In the genomic region with DNA sequence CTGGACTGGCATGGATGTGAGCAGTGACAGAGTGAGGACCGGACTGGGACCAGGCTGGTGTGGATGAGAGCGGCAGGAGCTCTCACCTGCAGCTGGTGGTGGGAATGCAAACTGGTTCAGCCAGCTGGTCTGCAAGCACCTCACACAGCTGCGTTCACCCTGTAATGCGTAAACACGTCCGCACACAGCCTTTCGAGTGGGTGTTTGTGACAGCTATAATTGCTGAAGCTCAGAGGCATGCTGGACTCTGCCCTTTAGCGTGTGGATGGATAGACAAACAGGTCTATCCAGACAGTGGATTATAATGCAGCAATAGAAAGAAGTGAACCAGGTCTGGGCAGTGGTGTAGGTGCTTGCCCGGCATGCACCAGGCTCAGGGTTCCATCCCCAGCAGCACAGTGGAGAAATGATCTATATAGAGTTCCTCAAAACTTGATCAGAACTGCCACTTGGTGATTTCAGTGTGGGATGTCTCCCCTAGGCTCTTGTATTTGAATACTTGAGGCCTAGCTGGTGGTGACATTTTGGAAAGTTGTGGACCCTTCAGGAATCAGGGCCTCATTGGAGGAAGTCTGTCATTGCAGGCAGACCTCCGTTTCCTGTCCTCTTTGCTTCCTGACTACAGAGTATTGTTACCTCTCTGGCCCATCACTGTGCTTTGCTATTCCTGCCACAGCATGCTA, we compare ENCODE assay signal across 14 mouse cellular contexts. TPM values are rescaled to one million over a fixed set of nuclear protein-coding genes. Genes with fewer than 3 reads are reported as not detected.
DNase-seq lines count a peak whose midpoint lies in the region; ATAC-seq and TF ChIP-seq lines count a peak whose summit lies in the region.
"Had no signal": no experiment of that assay in that cellular context is flagged by ENCODE, and none has a peak within 500 bp of the region (broad histone marks: within the 10 kb centered on the region; RNA-seq: fewer than 3 reads in every experiment).

No protein-coding gene starts in this region.

- H3K4me3 ChIP-seq in heart, embryonic 11.5 days (ENCODE audit: low read depth, low read length) = no peak overlapping the region
- H3K4me3 ChIP-seq in lung, embryonic 16.5 days (ENCODE audit: low read length) = no peak overlapping the region
- H3K4me3 ChIP-seq in intestine, postnatal 0 days (ENCODE audit: low read depth, low read length) = no peak overlapping the region
- H3K4me3 ChIP-seq in thymus, adult 2 months (ENCODE audit: control insufficient read depth, insufficient read depth, low read length) = no peak overlapping the region
- H3K4me3 ChIP-seq in forebrain, postnatal 0 days (ENCODE audit: low read depth, low read length) = no peak overlapping the region
- H3K4me3 ChIP-seq: hindbrain, embryonic 13.5 days; myocyte had no signal

- DNase-seq in heart, postnatal 36 days = no peak
- no peak for DNase-seq in lung, postnatal 14 days
- DNase-seq in thymus, adult 2 months = peak; percentile 61
- no peak for DNase-seq in forebrain, postnatal 0 days
- no peak for DNase-seq in retina, embryonic 14.5 days (ENCODE audit: low spot score)

- intact Hi-C loops in heart, postnatal 36 days (cut with DNase I) = no loop called here

- H3K27ac ChIP-seq in heart, embryonic 11.5 days (ENCODE audit: low read depth, low read length) = 0 out of 2 replicates have a peak overlapping the region, but pooled peaks have one; percentile 22
- H3K27ac ChIP-seq in lung, embryonic 16.5 days (ENCODE audit: low read length) = no peak overlapping the region
- no peak overlapping the region for H3K27ac ChIP-seq in intestine, postnatal 0 days (ENCODE audit: low read depth, low read length)
- peak overlapping the region; percentile 96 for H3K27ac ChIP-seq in thymus, adult 2 months (ENCODE audit: control insufficient read depth, insufficient read depth, low read length)
- no peak overlapping the region for H3K27ac ChIP-seq in forebrain, postnatal 0 days (ENCODE audit: low read depth, low read length)
- H3K27ac ChIP-seq: hindbrain, embryonic 13.5 days had no signal

- 0 out of 2 replicates have a peak overlapping the region, but pooled peaks have one; percentile 10 for H3K9ac ChIP-seq in heart, embryonic 11.5 days (ENCODE audit: low read depth, low read length)
- H3K9ac ChIP-seq in lung, embryonic 16.5 days (ENCODE audit: low read length) = no peak overlapping the region
- H3K9ac ChIP-seq in intestine, postnatal 0 days (ENCODE audit: low read depth, low read length) = no peak overlapping the region; the same call in 1 of the 2 replicates
- H3K9ac ChIP-seq in forebrain, postnatal 0 days = no peak overlapping the region
- H3K9ac ChIP-seq: hindbrain, embryonic 13.5 days had no signal

- ATAC-seq in heart, embryonic 11.5 days (replicated peaks; ENCODE audit: insufficient number of reproducible peaks, low FRiP score, low TSS enrichment) = no peak
- 0 out of 2 replicates have a peak, but pooled peaks have one; percentile 15 for ATAC-seq in lung, embryonic 16.5 days (ENCODE audit: low read depth)
- ATAC-seq in intestine, postnatal 0 days = peak; percentile 28; the same call in 1 of the 2 replicates
- no peak for ATAC-seq in forebrain, postnatal 0 days
- ATAC-seq: forebrain, embryonic 16.5 days had no signal

- TF ChIP-seq POLR2A in thymus, adult 2 months (IDR thresholded peaks at IDR 0.05; ENCODE audit: control insufficient read depth, extremely low read depth, insufficient read depth, low read length, poor library complexity) = no peak

- no peak overlapping the region for H3K4me2 ChIP-seq in heart, embryonic 11.5 days
- H3K4me2 ChIP-seq in lung, embryonic 16.5 days (ENCODE audit: low read depth, low read length) = no peak overlapping the region
- H3K4me2 ChIP-seq in intestine, postnatal 0 days (replicated peaks; ENCODE audit: low read depth) = no peak overlapping the region
- no peak overlapping the region for H3K4me2 ChIP-seq in forebrain, postnatal 0 days (ENCODE audit: low read depth)
- H3K4me2 ChIP-seq: hindbrain, embryonic 13.5 days had no signal

- H3K27me3 ChIP-seq in heart, embryonic 11.5 days (ENCODE audit: control insufficient read depth, insufficient read depth, low read length) = no peaks in the 10 kb centered on the region
- H3K27me3 ChIP-seq in lung, embryonic 16.5 days (ENCODE audit: control insufficient read depth, insufficient read depth, low read depth, low read length) = no peaks in the 10 kb centered on the region
- no peaks in the 10 kb centered on the region for H3K27me3 ChIP-seq in intestine, postnatal 0 days (replicated peaks; ENCODE audit: control insufficient read depth, insufficient read depth, low read length)
- no peaks in the 10 kb centered on the region for H3K27me3 ChIP-seq in thymus, adult 2 months (ENCODE audit: control insufficient read depth, insufficient read depth, low read length)
- H3K27me3 ChIP-seq in forebrain, postnatal 0 days (ENCODE audit: insufficient read depth, low read length) = no peaks in the 10 kb centered on the region
- H3K27me3 ChIP-seq: hindbrain, embryonic 13.5 days had no signal

- no peak for TF ChIP-seq CTCF in intestine, postnatal 0 days (IDR thresholded peaks at IDR 0.05; ENCODE audit: low read depth)
- TF ChIP-seq CTCF in thymus, adult 2 months (IDR thresholded peaks at IDR 0.05; ENCODE audit: borderline replicate concordance, control insufficient read depth, extremely low read depth, insufficient read depth, low read length, poor library complexity) = no peak
- TF ChIP-seq CTCF in forebrain, postnatal 0 days (IDR thresholded peaks at IDR 0.05; ENCODE audit: low read depth) = no peak

- H3K36me3 ChIP-seq in heart, embryonic 11.5 days (ENCODE audit: control insufficient read depth, insufficient read depth, low read length) = no peaks in the 10 kb centered on the region
- H3K36me3 ChIP-seq in lung, embryonic 16.5 days (ENCODE audit: control insufficient read depth, insufficient read depth, low read length) = no peaks in the 10 kb centered on the region
- no peaks in the 10 kb centered on the region for H3K36me3 ChIP-seq in intestine, postnatal 0 days (ENCODE audit: control insufficient read depth, insufficient read depth)
- no peaks in the 10 kb centered on the region for H3K36me3 ChIP-seq in thymus, adult 2 months (ENCODE audit: control insufficient read depth, insufficient read depth, low read length)
- no peaks in the 10 kb centered on the region for H3K36me3 ChIP-seq in forebrain, postnatal 0 days (ENCODE audit: insufficient read depth)
- H3K36me3 ChIP-seq: hindbrain, embryonic 13.5 days had no signal

- peaks cover 6% of the 10 kb centered on the region for H3K4me1 ChIP-seq in heart, embryonic 11.5 days (ENCODE audit: control insufficient read depth, insufficient read depth, low read length)
- no peaks in the 10 kb centered on the region for H3K4me1 ChIP-seq in lung, embryonic 16.5 days (replicated peaks; ENCODE audit: control insufficient read depth, insufficient read depth, low read length)
- H3K4me1 ChIP-seq in intestine, postnatal 0 days (replicated peaks; ENCODE audit: control insufficient read depth, insufficient read depth, low read length) = no peaks in the 10 kb centered on the region; the same call in 1 of the 2 replicates
- H3K4me1 ChIP-seq in thymus, adult 2 months (replicated peaks; ENCODE audit: control insufficient read depth, insufficient read depth, low read length) = peaks cover 37% of the 10 kb centered on the region
- no peaks in the 10 kb centered on the region for H3K4me1 ChIP-seq in forebrain, postnatal 0 days (ENCODE audit: insufficient read depth)

- H3K9me3 ChIP-seq in heart, embryonic 11.5 days (replicated peaks; ENCODE audit: control insufficient read depth, low read length) = no peaks in the 10 kb centered on the region
- no peaks in the 10 kb centered on the region for H3K9me3 ChIP-seq in lung, embryonic 16.5 days (ENCODE audit: control insufficient read depth, low read length)
- H3K9me3 ChIP-seq in intestine, postnatal 0 days (ENCODE audit: control insufficient read depth) = no peaks in the 10 kb centered on the region
- no peaks in the 10 kb centered on the region for H3K9me3 ChIP-seq in forebrain, postnatal 0 days (ENCODE audit: low read length)
- H3K9me3 ChIP-seq: hindbrain, embryonic 13.5 days had no signal

- WGBS in heart, embryonic 11.5 days (ENCODE audit: insufficient replicate concordance) = 64% methylated on average over 10 of the region's 10 CpGs
- 31% methylated on average over 10 of the region's 10 CpGs for WGBS in lung, embryonic 16.5 days
- 36% methylated on average over 10 of the region's 10 CpGs for WGBS in intestine, postnatal 0 days
- 48% methylated on average over 10 of the region's 10 CpGs for WGBS in thymus, adult 2 months
- 74% methylated on average over 10 of the region's 10 CpGs for WGBS in forebrain, postnatal 0 days

RNA-seq across cellular contexts. Expression of a gene that starts 31.8 kb away (rescaled TPM):
- polyA plus RNA-seq in heart, embryonic 11.5 days (2014; fragmentation: Nextera tagmentation; extraction: Ambion mirVana) = 7.6 and 8.3 TPM in 2 replicates
- total RNA-seq in heart, postnatal 36 days (2021) = 1 to 10 TPM; 1.8 to 2.0 TPM
- polyA plus RNA-seq in lung, embryonic 16.5 days (2015; fragmentation: Nextera tagmentation; extraction: Ambion mirVana) = 5.6 and 7.5 TPM in 2 replicates
- polyA plus RNA-seq in intestine, postnatal 0 days (2015; fragmentation: Nextera tagmentation; extraction: Ambion mirVana) = 1.5 and 1.6 TPM in 2 replicates
- polyA plus RNA-seq in thymus, adult 2 months (2012; rRNA removed) = 10.8 and 14.8 TPM in 2 replicates
- 5.6 and 6.6 TPM in 2 replicates for total RNA-seq in forebrain, postnatal 0 days (2014; rRNA removed)
- polyA plus RNA-seq in forebrain, postnatal 0 days (2015; fragmentation: Nextera tagmentation; extraction: Ambion mirVana) = 10.2 and 13.0 TPM in 2 replicates

RNA-seq across cellular contexts. Expression of a gene that starts 38.4 kb away (rescaled TPM):
- polyA plus RNA-seq in heart, embryonic 11.5 days (2014; fragmentation: Nextera tagmentation; extraction: Ambion mirVana) = 0.26 TPM in 1 of 2 replicates, not detected in the other
- total RNA-seq in heart, postnatal 36 days (2021) = not detected
- not detected in 2 replicates for polyA plus RNA-seq in lung, embryonic 16.5 days (2015; fragmentation: Nextera tagmentation; extraction: Ambion mirVana)
- not detected in 2 replicates for polyA plus RNA-seq in intestine, postnatal 0 days (2015; fragmentation: Nextera tagmentation; extraction: Ambion mirVana)
- not detected in 2 replicates for polyA plus RNA-seq in thymus, adult 2 months (2012; rRNA removed)
- total RNA-seq in forebrain, postnatal 0 days (2014; rRNA removed) = not detected in 2 replicates
- polyA plus RNA-seq in forebrain, postnatal 0 days (2015; fragmentation: Nextera tagmentation; extraction: Ambion mirVana) = not detected in 2 replicates
- total RNA-seq: liver, adult 2 months had no signal
- polyA plus RNA-seq: brain, embryonic 14.5 days; cortical plate, adult 2 months; forebrain, embryonic 16.5 days; hindbrain, embryonic 13.5 days; liver, adult 2 months; myocyte had no signal

RNA-seq across cellular contexts. Expression of a gene that starts 40.8 kb away (rescaled TPM):
- 1.9 TPM in 1 of 2 replicates, not detected in the other for polyA plus RNA-seq in heart, embryonic 11.5 days (2014; fragmentation: Nextera tagmentation; extraction: Ambion mirVana)
- total RNA-seq in heart, postnatal 36 days (2021) = 1 to 10 TPM in 1 of 2 experiments, under 1 TPM in 1; 0.72 to 8.2 TPM
- polyA plus RNA-seq in lung, embryonic 16.5 days (2015; fragmentation: Nextera tagmentation; extraction: Ambion mirVana) = 2.5 and 3.2 TPM in 2 replicates
- polyA plus RNA-seq in intestine, postnatal 0 days (2015; fragmentation: Nextera tagmentation; extraction: Ambion mirVana) = not detected in 2 replicates
- polyA plus RNA-seq in thymus, adult 2 months (2012; rRNA removed) = 0.23 and 0.31 TPM in 2 replicates
- total RNA-seq in forebrain, postnatal 0 days (2014; rRNA removed) = 21.2 and 45.2 TPM in 2 replicates
- 0.60 TPM in 1 of 2 replicates, not detected in the other for polyA plus RNA-seq in forebrain, postnatal 0 days (2015; fragmentation: Nextera tagmentation; extraction: Ambion mirVana)
- polyA plus RNA-seq: forebrain, embryonic 16.5 days had no signal

RNA-seq across cellular contexts. Expression of a gene that starts 44.8 kb away (rescaled TPM):
- not detected in 2 replicates for polyA plus RNA-seq in heart, embryonic 11.5 days (2014; fragmentation: Nextera tagmentation; extraction: Ambion mirVana)
- total RNA-seq in heart, postnatal 36 days (2021) = not detected
- polyA plus RNA-seq in lung, embryonic 16.5 days (2015; fragmentation: Nextera tagmentation; extraction: Ambion mirVana) = not detected in 2 replicates
- polyA plus RNA-seq in intestine, postnatal 0 days (2015; fragmentation: Nextera tagmentation; extraction: Ambion mirVana) = not detected in 2 replicates
- polyA plus RNA-seq in thymus, adult 2 months (2012; rRNA removed) = not detected in 2 replicates
- not detected in 2 replicates for total RNA-seq in forebrain, postnatal 0 days (2014; rRNA removed)
- not detected in 2 replicates for polyA plus RNA-seq in forebrain, postnatal 0 days (2015; fragmentation: Nextera tagmentation; extraction: Ambion mirVana)
- total RNA-seq: liver, adult 2 months had no signal
- polyA plus RNA-seq: brain, embryonic 14.5 days; cortical plate, adult 2 months; forebrain, embryonic 16.5 days; hindbrain, embryonic 13.5 days; liver, adult 2 months; myocyte had no signal

RNA-seq across cellular contexts. Expression of a gene that starts 46.1 kb away (rescaled TPM):
- 378 and 446 TPM in 2 replicates for polyA plus RNA-seq in heart, embryonic 11.5 days (2014; fragmentation: Nextera tagmentation; extraction: Ambion mirVana)
- 100 to 1,000 TPM; 830 to 843 TPM for total RNA-seq in heart, postnatal 36 days (2021)
- 302 and 328 TPM in 2 replicates for polyA plus RNA-seq in lung, embryonic 16.5 days (2015; fragmentation: Nextera tagmentation; extraction: Ambion mirVana)
- 479 and 496 TPM in 2 replicates for polyA plus RNA-seq in intestine, postnatal 0 days (2015; fragmentation: Nextera tagmentation; extraction: Ambion mirVana)
- 762 and 992 TPM in 2 replicates for polyA plus RNA-seq in thymus, adult 2 months (2012; rRNA removed)
- total RNA-seq in forebrain, postnatal 0 days (2014; rRNA removed) = 243 and 366 TPM in 2 replicates
- polyA plus RNA-seq in forebrain, postnatal 0 days (2015; fragmentation: Nextera tagmentation; extraction: Ambion mirVana) = 313 and 338 TPM in 2 replicates

Comparison
In these comparisons a context has a peak if more than half of its experiments do, and no peak if none do; other contexts are left out.
1. ATAC-seq: peak in lung, embryonic 16.5 days (single experiment) and intestine, postnatal 0 days (single experiment); none in heart, embryonic 11.5 days (single experiment) and forebrain, postnatal 0 days (single experiment).
2. H3K27ac ChIP-seq: peak in heart, embryonic 11.5 days (single experiment) and thymus, adult 2 months (single experiment); none in lung, embryonic 16.5 days (single experiment), intestine, postnatal 0 days (single experiment) and forebrain, postnatal 0 days (single experiment).